Mouse (Mus musculus) spleen, postnatal 36 days (tissue): ENCODE measurements around the gene Zdhhc7.

Source experiments
- DNase-seq, 2 experiments: peaks; one replicate each; pipeline ENCODE4 v3.0.0; 2022; ENCODE audit warnings: low spot score in 2 of 2, mixed read lengths in 1 of 2

The Zdhhc7 gene

GRCm38 (mm10) chr8:120036578-120036977, 64.7 kb downstream of the Zdhhc7 start:
- no peak for DNase-seq

- DNase-seq = no peak
Observed at GRCm38 (mm10) chr8:120036111-120036510, 65.2 kb downstream of the Zdhhc7 start.

GRCm38 (mm10) chr8:120034471-120034870, 66.8 kb downstream of the Zdhhc7 start:
- no peak for DNase-seq

DNA sequence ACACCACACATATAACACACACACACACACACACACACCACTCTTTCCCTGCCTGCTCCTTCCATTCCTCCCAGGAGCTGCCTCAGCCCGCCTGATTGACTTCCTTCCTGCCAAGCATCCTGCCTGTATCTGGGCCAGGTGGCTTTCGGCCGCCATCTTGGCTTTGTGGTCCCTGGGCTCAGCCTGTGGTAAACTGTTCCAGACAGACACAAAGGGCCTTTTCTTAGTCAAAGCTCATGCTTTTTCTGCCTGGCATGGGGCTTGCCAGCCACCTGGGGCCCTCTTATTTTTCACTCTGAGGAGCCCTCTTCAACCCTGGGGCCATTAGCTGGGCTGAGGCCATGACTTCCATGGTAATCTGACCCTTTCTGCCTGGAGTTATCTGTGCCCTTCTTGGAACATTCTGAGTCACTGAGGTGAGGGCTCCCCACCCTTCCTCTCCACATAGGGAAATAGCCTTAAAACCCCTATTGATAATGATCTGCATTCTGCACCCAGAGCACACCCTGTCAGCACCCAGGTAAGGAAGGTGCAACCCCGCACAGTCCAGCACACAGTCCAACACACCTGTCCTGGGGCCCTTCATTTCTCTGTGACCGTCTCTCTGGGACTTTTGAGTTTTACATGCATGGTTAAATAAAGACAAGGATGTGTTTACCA, 68.6 kb downstream of the Zdhhc7 start:
- DNase-seq = no peak
